Mouse (Mus musculus) lung, adult 10 weeks (tissue): Measurements from ENCODE around the gene Vmn2r45. TPM values are rescaled to one million over a fixed set of nuclear protein-coding genes. Genes with fewer than 3 reads are reported as not detected.

ENCODE experiments used
- polyA plus RNA-seq: library from polyadenylated mRNA; stranded (reverse); fragments of 350-450 nt; fragmentation: Illumina TruSeq; extraction: RNeasy Lipid Tissue Mini Kit (QIAGEN cat#74804); gene quantifications from one replicate; pipeline ENCODE4 v1.2.3, GENCODE M21; 2014; ENCODE audit warnings: low read depth, low replicate concordance; ENCODE audit not compliant: insufficient read depth

Vmn2r45 gene
- not detected for polyA plus RNA-seq

DNA sequence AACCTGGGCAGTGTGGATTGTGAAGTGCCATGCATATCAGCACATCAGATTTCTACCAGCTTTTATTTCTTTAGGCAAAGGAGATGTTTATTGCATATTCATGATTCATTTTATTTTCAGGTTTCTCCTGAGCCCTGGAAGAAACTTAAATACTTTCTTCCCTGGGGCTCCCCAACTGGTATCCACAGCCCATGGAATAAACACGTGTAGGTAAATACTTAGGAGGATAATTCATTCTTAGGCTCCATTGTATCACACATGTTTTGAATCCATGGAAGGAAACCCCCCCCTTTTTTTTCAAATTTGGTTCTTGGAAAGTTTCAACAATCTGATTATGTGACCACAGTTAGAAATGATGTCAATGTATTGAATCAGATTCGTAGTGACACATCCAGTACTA, at the start of gene Vmn2r45:
TSS of gene Vmn2r45 (minus strand) at position 101 of the 400 bp plus-strand sequence.

Other genes with a start within 250 kb of the Vmn2r45 start
- not detected for gene Vmn2r43, start 228.5 kb downstream of the Vmn2r45 start, polyA plus RNA-seq
- not detected for gene Vmn2r44, start 105.7 kb downstream of the Vmn2r45 start, polyA plus RNA-seq